Mouse (Mus musculus) hindbrain, postnatal 0 days (tissue): Measurements from ENCODE around the gene Prox2. TPM values are rescaled to one million over a fixed set of nuclear protein-coding genes. Genes with fewer than 3 reads are reported as not detected.
A peak's percentile ranks its signal among the peaks of the same experiment; 100 is the strongest.

Experiments used
- ATAC-seq: fragments of 200-750 bp; cut with Nextera tagmentation; 2 replicates; pipeline ENCODE4 v1.8.0; 2017; ENCODE audit warnings: mild to moderate bottlenecking, moderate TSS enrichment, moderate library complexity
- DNase-seq: peaks from one replicate; pipeline ENCODE4 v3.0.0-alpha.2; 2015; ENCODE audit warnings: low spot score
- H3K27ac ChIP-seq: fragments of 300-500 bp; sonication (generic); 2 replicates; pipeline ENCODE4 v1.5.1; 2014; ENCODE audit warnings: mild to moderate bottlenecking
- H3K27me3 ChIP-seq: fragments of 300-500 bp; sonication (generic); 2 replicates; pipeline ENCODE4 v1.6.1; 2014; ENCODE audit warnings: low read length, mixed read lengths; ENCODE audit not compliant: insufficient read depth
- H3K36me3 ChIP-seq: fragments of 300-500 bp; sonication (generic); 2 replicates; pipeline ENCODE4 v1.6.1; 2014; ENCODE audit warnings: low read length, mixed read lengths; ENCODE audit not compliant: insufficient read depth
- H3K4me1 ChIP-seq: fragments of 300-500 bp; sonication (generic); 2 replicates; pipeline ENCODE4 v1.6.1; 2014; ENCODE audit warnings: antibody characterized with exemption, low read length, mixed read lengths; ENCODE audit not compliant: insufficient read depth
- H3K4me2 ChIP-seq: fragments of 300-500 bp; sonication (generic); 2 replicates; pipeline ENCODE4 v1.6.1; 2014; ENCODE audit warnings: low read depth, mild to moderate bottlenecking, low read length, moderate library complexity, mixed read lengths
- H3K4me3 ChIP-seq: fragments of 300-500 bp; sonication (generic); 2 replicates; pipeline ENCODE4 v1.5.1; 2014; ENCODE audit warnings: low read length
- H3K9ac ChIP-seq: fragments of 300-500 bp; sonication (generic); replicated peaks from 2 replicates; pipeline ENCODE4 v1.6.1; 2014; ENCODE audit warnings: mild to moderate bottlenecking, low read length, moderate library complexity, mixed read lengths
- H3K9me3 ChIP-seq: fragments of 300-500 bp; sonication (generic); 2 replicates; pipeline ENCODE4 v1.6.1; 2016; ENCODE audit warnings: low read length, mixed read lengths
- CTCF ChIP-seq: IDR thresholded peaks from 2 replicates; pipeline ENCODE4 v1.5.1; 2016; ENCODE audit warnings: antibody characterized with exemption, control low read depth, low read depth
- WGBS: fragments of 180-500 bp; shearing (Covaris S2); extraction: QIAGEN DNeasy Blood & Tissue Kit; methylation state at CpG from one replicate; pipeline ENCODE4 v1.1.7; 2014; 5-methylcytosine and 5-hydroxymethylcytosine counted together
- polyA plus RNA-seq: library from polyadenylated mRNA; unstranded; fragments of >200 nt; fragmentation: Nextera tagmentation; extraction: Ambion mirVana; gene quantifications from 2 replicates; pipeline ENCODE4 v1.2.1, GENCODE M21; 2015
- total RNA-seq: library from RNA; depleted of rRNA; stranded (reverse); fragments of >200 nt; gene quantifications from 2 replicates; pipeline ENCODE4 v1.2.3, GENCODE M21; 2014; rRNA removed

Gene Prox2
- 0.68 and 0.79 TPM in 2 replicates for total RNA-seq
- polyA plus RNA-seq = 1.4 and 2.0 TPM in 2 replicates

DNA sequence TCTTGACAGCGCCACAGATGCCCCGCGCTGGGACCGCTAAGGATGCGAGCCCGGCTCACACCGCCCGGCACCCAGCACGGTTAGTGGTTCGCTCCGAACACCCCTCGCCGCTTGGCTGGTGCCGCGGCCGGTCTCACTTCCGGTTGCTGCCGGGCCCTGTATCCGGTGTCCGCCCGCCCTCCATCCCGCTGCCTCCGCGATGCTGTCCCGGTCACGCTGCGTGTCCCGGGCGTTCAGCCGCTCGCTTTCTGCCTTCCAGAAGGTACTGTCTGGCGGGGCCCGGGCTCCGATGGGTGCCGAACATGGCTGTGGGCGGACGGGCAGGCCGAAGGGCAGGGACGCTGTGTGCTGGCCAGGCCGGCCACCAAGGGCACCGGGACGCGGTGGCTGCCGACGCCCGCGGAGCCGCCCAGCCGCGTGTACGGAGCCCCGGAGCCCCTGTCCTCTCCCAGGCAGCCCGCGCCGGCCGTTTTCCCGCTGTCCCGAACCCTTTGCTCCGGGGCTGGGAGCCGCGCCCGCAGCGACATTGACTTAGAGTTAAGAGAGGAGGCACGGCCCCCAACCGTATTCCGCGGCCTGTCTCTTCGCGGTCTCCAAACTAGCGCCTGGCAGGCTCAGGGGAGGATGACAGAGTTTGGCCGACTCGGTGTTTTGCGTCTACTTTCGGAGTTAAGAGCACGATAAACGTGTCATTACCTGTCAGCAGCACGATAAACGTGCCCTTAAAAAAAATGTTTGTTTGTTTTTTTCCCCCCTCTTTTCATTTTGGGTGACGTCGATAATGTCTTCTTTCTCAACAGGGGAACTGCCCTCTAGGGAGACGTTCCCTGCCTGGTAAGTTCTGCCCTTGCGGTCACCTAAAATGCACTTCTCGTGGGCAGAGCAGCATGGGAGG lies at the start of gene Prox2, which contains the start of gene Dlst:
Gene Prox2, minus strand, starts transcription at position 62 of the 895 bp plus-strand sequence.
Gene Dlst, plus strand, starts transcription at position 136 of the 895 bp plus-strand sequence.
- peak; percentile 93 for DNase-seq
- Histone ChIP-seq H3K36me3 (no peaks in the 10 kb centered on the region; the same call in 1 of the 2 replicates), H3K4me1 (peaks cover 10% of the 10 kb centered on the region), H3K27me3 (no peaks in the 10 kb centered on the region), H3K9me3 (no peaks in the 10 kb centered on the region), H3K4me2 (peak within 1 kb of the TSS; percentile 77), H3K4me3 (peak within 1 kb of the TSS; percentile 60), H3K27ac (peak within 1 kb of the TSS; percentile 71), H3K9ac (peak within 1 kb of the TSS; percentile 66)
- under 1% methylated on average over 80 of the region's 83 CpGs for WGBS
- 0 out of 2 replicates have a peak, but pooled peaks have one; percentile 1 for TF ChIP-seq CTCF
- peak; percentile 97 for ATAC-seq

DNA sequence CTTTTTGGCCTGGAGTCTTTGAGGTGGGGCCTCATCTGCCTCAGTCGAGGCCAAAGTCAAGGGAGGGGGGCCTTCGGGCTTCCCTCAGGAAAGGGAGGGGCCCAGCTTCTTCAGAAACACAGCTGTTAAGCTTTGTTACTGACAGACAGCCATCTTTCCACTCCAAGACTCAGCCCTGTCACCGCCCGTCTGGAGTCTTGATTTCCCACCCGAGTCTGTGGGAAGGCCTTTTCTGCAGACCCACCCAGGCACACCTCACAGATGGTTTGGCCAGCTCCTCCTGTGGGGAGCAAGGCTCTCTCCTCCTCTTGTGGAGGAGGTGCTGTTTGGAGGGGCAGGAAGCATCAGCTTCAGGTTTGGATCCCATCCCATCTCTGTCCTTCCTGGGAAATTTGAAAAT lies 49.0 kb upstream of the Prox2 start:
- Histone ChIP-seq H3K27me3 (no peaks in the 10 kb centered on the region), H3K4me3 (no peak overlapping the region), H3K36me3 (no peaks in the 10 kb centered on the region), H3K27ac (no peak overlapping the region), H3K9ac (no peak overlapping the region), H3K9me3 (no peaks in the 10 kb centered on the region), H3K4me1 (no peaks in the 10 kb centered on the region), H3K4me2 (no peak overlapping the region)
- 78% methylated on average over 5 of the region's 5 CpGs for WGBS
- ATAC-seq = no peak
- TF ChIP-seq CTCF = no peak
- DNase-seq = no peak

DNA sequence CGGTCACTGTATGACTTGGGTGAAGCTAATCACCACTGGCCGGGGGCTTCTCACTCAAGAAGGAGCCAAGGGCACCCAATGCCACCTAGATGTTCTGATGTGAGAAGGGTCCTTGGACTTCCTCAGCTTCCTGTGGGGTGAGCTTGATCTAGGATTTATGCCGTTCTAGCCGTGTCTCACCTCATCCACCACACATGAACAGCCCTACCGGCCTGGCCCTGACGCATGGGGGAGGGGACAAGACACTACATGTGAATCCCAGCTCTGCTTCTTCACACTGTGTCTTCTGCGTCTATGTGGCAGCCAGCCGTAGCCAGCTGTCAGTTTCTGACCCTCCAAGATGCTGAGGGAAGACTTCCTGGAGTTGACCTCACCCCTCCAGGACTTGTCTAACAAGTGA lies 48.2 kb upstream of the Prox2 start:
- ATAC-seq = no peak
- WGBS = 89% methylated on average over 8 of the region's 8 CpGs

DNA sequence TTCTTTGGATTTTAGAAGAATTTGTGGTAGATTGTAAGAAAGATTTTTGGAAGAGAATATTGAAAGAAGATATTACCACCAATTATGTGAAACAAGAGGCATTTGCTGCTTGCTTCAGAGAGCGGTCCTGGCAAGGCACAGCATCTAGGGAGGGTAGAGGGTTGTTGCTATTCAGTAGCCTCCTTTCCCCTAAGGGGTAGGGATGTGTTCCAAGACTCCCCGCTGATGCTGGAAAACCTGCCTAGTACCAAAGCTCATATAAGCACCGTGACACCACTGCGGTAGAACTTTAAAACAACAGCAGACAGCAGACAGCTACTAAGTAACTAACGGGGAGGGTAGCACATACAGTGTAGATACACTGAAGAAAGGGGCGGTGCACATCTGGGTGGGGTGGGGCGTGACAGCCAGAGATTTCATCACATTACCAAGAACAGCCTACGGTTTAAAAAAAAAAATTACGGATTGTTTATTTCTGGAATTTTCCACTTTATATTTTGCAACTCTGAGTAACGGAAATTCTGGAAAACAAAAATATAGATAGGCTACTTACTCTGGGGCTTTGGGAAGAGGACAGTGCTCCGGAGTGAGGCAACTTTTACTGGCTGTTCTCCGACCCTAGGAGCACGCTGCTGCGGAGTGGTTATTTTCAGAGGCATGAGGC lies 47.4 kb upstream of the Prox2 start:
- DNase-seq = no peak

More for the DNA sequence above, 48.2 kb upstream of the Prox2 start:
- no peak for TF ChIP-seq CTCF
- Histone ChIP-seq H3K9ac (no peak overlapping the region), H3K27ac (no peak overlapping the region), H3K4me3 (no peak overlapping the region), H3K4me2 (no peak overlapping the region), H3K36me3 (no peaks in the 10 kb centered on the region), H3K4me1 (no peaks in the 10 kb centered on the region), H3K27me3 (no peaks in the 10 kb centered on the region), H3K9me3 (no peaks in the 10 kb centered on the region)
- DNase-seq = no peak

DNA sequence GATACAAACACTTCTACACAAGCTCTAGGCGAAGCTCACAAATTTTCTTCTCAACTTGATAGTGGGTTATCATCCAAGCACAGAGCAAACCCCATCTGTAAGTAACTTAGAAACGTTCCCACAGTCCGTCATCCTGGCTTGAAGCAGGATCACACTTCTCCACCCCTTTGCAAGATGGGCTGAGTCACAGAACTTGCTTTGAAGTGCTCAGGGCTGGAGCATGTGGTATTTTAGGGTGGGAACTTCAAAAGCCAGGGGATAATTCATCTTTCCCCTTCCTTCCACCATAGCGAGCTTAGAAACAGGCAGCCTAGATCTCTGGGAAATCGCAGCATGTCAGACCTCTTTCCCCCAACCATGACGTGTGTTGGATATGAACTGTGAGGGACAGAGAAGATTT lies 45.8 kb upstream of the Prox2 start:
- no peak for TF ChIP-seq CTCF
- ATAC-seq (no peak), DNase-seq (no peak)
- Histone ChIP-seq H3K4me3 (no peak overlapping the region), H3K9ac (no peak overlapping the region), H3K4me1 (no peaks in the 10 kb centered on the region), H3K27ac (no peak overlapping the region), H3K4me2 (no peak overlapping the region), H3K36me3 (no peaks in the 10 kb centered on the region), H3K9me3 (no peaks in the 10 kb centered on the region), H3K27me3 (no peaks in the 10 kb centered on the region)
- WGBS = 66% methylated on average over 6 of the region's 6 CpGs

More for the DNA sequence above, 47.4 kb upstream of the Prox2 start:
- Histone ChIP-seq H3K4me2 (no peak overlapping the region), H3K9me3 (no peaks in the 10 kb centered on the region), H3K27ac (no peak overlapping the region), H3K36me3 (no peaks in the 10 kb centered on the region), H3K4me3 (no peak overlapping the region), H3K27me3 (no peaks in the 10 kb centered on the region), H3K9ac (no peak overlapping the region), H3K4me1 (no peaks in the 10 kb centered on the region)
- no peak for TF ChIP-seq CTCF
- WGBS = 84% methylated on average over 14 of the region's 14 CpGs
- no peak for ATAC-seq

DNA sequence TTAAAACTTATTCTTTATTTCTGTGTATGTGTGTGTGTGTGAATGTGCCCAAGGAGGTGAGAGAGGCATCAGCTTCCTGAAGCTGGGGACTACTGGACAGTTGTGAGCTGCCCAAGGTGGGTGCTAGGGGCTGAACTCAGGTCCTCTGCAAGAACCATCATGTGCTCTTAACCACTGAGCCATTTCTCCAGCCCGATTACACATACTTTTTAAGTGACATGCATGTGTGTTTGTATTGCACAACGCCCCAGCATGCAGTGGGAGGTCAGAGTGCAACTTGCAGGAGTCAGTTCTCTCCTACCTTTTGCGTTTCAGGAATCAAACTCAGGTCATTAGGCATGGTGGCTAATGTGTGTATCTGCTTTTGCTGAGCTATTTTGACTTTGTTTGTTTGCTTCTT lies 42.5 kb upstream of the Prox2 start:
- Histone ChIP-seq H3K27ac (no peak overlapping the region), H3K27me3 (no peaks in the 10 kb centered on the region), H3K9me3 (no peaks in the 10 kb centered on the region), H3K36me3 (no peaks in the 10 kb centered on the region), H3K4me1 (no peaks in the 10 kb centered on the region), H3K4me2 (no peak overlapping the region), H3K9ac (no peak overlapping the region), H3K4me3 (no peak overlapping the region)
- ATAC-seq (no peak), DNase-seq (no peak)
- TF ChIP-seq CTCF = no peak
- WGBS = 84% methylated on average over 3 of the region's 3 CpGs
